Mouse (Mus musculus) G1E (cell line): ENCODE measurements around the gene Gm45716. TPM values are rescaled to one million over a fixed set of nuclear protein-coding genes. Genes with fewer than 3 reads are reported as not detected.

Experiments used
- ATAC-seq: 2 replicates; pipeline ENCODE4 v1.8.0; 2016; ENCODE audit warnings: mild to moderate bottlenecking; ENCODE audit not compliant: insufficient number of reproducible peaks, poor library complexity, low FRiP score, severe bottlenecking; ENCODE audit errors: extremely low read depth
- DNase-seq: peaks from one replicate; pipeline ENCODE4 v3.0.0; 2012; ENCODE audit warnings: low spot score
- H3K27me3 ChIP-seq: 2 replicates; pipeline ENCODE4 v1.6.1; 2012; ENCODE audit warnings: mild to moderate bottlenecking, low read length, inconsistent platforms; ENCODE audit not compliant: insufficient read depth
- H3K36me3 ChIP-seq: replicated peaks from 2 replicates; pipeline ENCODE3; 2012; ENCODE audit warnings: mild to moderate bottlenecking, inconsistent platforms
- H3K4me1 ChIP-seq: 2 replicates; pipeline ENCODE4 v1.6.1; 2012; ENCODE audit warnings: low read depth, low read length, inconsistent platforms, mixed read lengths; ENCODE audit not compliant: insufficient read depth
- H3K4me3 ChIP-seq: 2 replicates; pipeline ENCODE4 v1.5.1; 2012; ENCODE audit warnings: low read depth, mild to moderate bottlenecking, inconsistent platforms, low read length, moderate library complexity, mixed read lengths
- H3K9me3 ChIP-seq: replicated peaks from 2 replicates; pipeline ENCODE4 v1.6.1; 2012; ENCODE audit warnings: inconsistent platforms
- CTCF ChIP-seq: IDR thresholded peaks from 2 replicates; pipeline ENCODE4 v1.5.1; 2012; ENCODE audit warnings: low read depth, low read length, inconsistent platforms, mixed read lengths
- GATA1 ChIP-seq: IDR thresholded peaks from 2 replicates; pipeline ENCODE4 v1.6.1; 2012; ENCODE audit warnings: borderline replicate concordance, low read length, inconsistent platforms, mixed read lengths
- GATA2 ChIP-seq: IDR thresholded peaks from 2 replicates; pipeline ENCODE4 v1.6.1; 2012; ENCODE audit warnings: low read depth, low read length, inconsistent platforms, borderline replicate concordance
- POLR2AphosphoS5 ChIP-seq: IDR thresholded peaks from 2 replicates; pipeline ENCODE4 v1.6.1; 2012; ENCODE audit warnings: low read depth, low read length, inconsistent platforms; ENCODE audit not compliant: insufficient replicate concordance
- TAL1 ChIP-seq: conservative IDR thresholded peaks from 2 replicates; pipeline ENCODE4 v1.6.1; 2012; ENCODE audit warnings: low read depth, low read length, inconsistent platforms, mixed read lengths
- polyA plus RNA-seq: library from polyadenylated mRNA; stranded (reverse); fragments of >175 nt; gene quantifications from 2 replicates; pipeline ENCODE4 v1.2.3, GENCODE M21; 2012
- total RNA-seq, 2 experiments: library from RNA; stranded (forward) in 1 of 2; stranded (reverse) in 1 of 2; fragments of 200-1000 nt in 1 of 2; fragments of >200 nt in 1 of 2; fragmentation: Nextera tagmentation in 1 of 2; gene quantifications; 2 replicates each; pipeline ENCODE4 v1.2.3; 2014 to 2017

Gene Gm45716
- total and polyA plus RNA-seq, 3 experiments: 0.61 to 4.3 (median 2.3) TPM

DNA sequence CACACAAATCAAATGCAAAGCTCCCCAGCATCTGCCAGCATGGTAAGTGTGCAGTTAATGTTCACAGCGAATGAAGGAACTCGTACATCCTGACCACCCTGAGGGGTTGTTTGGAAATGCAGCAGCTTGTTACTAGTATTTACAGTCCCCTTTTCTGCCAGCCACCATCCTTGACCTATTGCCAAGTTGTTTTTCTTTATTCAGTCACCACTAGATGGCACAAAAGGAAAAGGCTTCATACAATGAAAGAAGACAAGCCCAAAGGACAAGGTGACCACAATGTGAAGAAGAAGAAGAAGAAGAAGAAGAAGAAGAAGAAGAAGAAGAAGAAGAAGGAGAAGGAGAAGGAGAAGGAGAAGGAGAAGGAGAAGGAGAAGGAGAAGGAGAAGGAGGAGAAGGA, 4.1 kb upstream of the Gm45716 start:
- no peaks in the 10 kb centered on the region for H3K36me3 ChIP-seq
- no peak overlapping the region for H3K4me3 ChIP-seq
- H3K9me3 ChIP-seq: peaks cover 7% of the 10 kb centered on the region
- no peak for TF ChIP-seq GATA1
- no peaks in the 10 kb centered on the region for H3K27me3 ChIP-seq
- no peak for DNase-seq
- no peaks in the 10 kb centered on the region for H3K4me1 ChIP-seq
- ATAC-seq: peak; percentile 22; the same call in 1 of the 2 replicates

- H3K27me3 ChIP-seq: no peaks in the 10 kb centered on the region
- no peaks in the 10 kb centered on the region for H3K36me3 ChIP-seq
- no peaks in the 10 kb centered on the region for H3K4me1 ChIP-seq
- no peak for ATAC-seq
- no peak overlapping the region for H3K4me3 ChIP-seq
- DNase-seq: no peak
- TF ChIP-seq CTCF (no peak), GATA1 (no peak), TAL1 (no peak), GATA2 (no peak), POLR2AphosphoS5 (no peak)
- H3K9me3 ChIP-seq: peaks cover 7% of the 10 kb centered on the region
These were observed 2.7 kb upstream of the Gm45716 start for GRCm38 (mm10) chr11:90184756-90185155.

- no peak for DNase-seq
- Histone ChIP-seq H3K4me1 (no peaks in the 10 kb centered on the region), H3K4me3 (no peak overlapping the region), H3K36me3 (no peaks in the 10 kb centered on the region), H3K9me3 (peaks cover 5% of the 10 kb centered on the region), H3K27me3 (no peaks in the 10 kb centered on the region)
- TF ChIP-seq TAL1: no peak
- no peak for TF ChIP-seq POLR2AphosphoS5
- no peak for TF ChIP-seq GATA2
- no peak for TF ChIP-seq GATA1
- TF ChIP-seq CTCF: no peak
- no peak for ATAC-seq
These were observed 2.7 kb downstream of the Gm45716 start for GRCm38 (mm10) chr11:90190156-90190555.

DNA sequence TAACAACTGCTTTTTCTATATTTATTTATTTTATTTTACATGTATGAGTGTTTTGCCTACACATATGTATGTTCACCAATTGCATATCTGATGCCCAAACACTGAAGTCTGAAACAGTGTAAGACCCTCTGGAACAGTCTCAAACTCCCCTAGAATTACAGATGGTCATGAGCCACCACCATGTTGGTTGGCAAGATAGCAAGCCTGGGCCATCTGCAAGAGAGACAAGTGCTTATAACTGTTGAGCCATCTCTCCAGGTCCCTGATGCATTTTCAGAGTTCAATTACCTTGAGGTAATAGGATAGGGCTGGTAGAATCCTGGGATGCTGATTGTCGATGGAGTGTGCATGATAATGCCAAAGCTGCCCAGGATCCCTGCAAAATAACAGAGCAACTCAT, 7.5 kb downstream of the Gm45716 start:
- ATAC-seq (no peak), DNase-seq (no peak)
- no peak overlapping the region for H3K4me3 ChIP-seq
- H3K9me3 ChIP-seq: peaks cover under 1% of the 10 kb centered on the region
- no peak for TF ChIP-seq TAL1
- TF ChIP-seq GATA2: no peak
- no peak for TF ChIP-seq CTCF
- TF ChIP-seq GATA1: no peak
- no peak for TF ChIP-seq POLR2AphosphoS5
- no peaks in the 10 kb centered on the region for H3K27me3 ChIP-seq
- H3K36me3 ChIP-seq: no peaks in the 10 kb centered on the region
- H3K4me1 ChIP-seq: no peaks in the 10 kb centered on the region

DNA sequence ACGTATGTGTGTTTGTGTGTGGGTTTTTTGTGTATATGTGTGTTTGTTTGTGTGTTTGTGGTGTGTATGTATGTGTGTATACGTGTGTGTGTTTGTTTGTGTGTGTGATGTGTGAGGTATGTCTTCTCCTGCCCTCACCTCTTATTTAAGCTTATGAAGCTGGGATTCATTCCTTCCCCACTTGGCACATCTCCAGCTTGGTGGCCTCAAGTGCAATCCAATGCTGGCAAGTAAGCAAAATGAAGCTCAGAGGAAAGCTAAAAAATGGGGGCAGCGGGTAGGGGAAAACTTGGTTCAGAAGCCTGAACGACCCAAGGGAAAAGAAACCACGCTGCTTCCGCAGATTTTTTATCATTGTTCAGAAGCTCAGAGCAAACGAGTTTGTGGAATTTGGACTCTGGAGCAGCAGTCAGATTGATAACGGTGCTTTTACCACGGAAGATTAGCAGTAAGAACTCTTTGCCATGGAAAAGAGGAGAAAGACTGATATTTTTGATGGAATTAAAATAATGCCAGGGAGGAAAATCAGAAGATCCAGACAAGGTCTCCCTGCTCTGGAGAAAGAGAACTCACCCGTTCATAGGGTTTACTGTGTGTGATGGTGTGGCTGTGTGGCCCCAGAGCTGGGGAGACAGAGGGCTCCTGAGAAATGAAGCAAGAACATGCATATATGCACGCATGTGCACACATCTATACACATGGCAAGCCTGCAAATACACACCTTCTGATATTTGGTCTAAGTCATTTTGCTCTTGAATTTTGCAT, 8.5 kb downstream of the Gm45716 start:
- Histone ChIP-seq H3K4me1 (no peaks in the 10 kb centered on the region), H3K4me3 (no peak overlapping the region), H3K27me3 (no peaks in the 10 kb centered on the region), H3K9me3 (peaks cover 3% of the 10 kb centered on the region), H3K36me3 (no peaks in the 10 kb centered on the region)
- ATAC-seq (no peak), DNase-seq (no peak)
- no peak for TF ChIP-seq TAL1
- no peak for TF ChIP-seq GATA1
- no peak for TF ChIP-seq GATA2
- TF ChIP-seq POLR2AphosphoS5: no peak
- no peak for TF ChIP-seq CTCF

DNA sequence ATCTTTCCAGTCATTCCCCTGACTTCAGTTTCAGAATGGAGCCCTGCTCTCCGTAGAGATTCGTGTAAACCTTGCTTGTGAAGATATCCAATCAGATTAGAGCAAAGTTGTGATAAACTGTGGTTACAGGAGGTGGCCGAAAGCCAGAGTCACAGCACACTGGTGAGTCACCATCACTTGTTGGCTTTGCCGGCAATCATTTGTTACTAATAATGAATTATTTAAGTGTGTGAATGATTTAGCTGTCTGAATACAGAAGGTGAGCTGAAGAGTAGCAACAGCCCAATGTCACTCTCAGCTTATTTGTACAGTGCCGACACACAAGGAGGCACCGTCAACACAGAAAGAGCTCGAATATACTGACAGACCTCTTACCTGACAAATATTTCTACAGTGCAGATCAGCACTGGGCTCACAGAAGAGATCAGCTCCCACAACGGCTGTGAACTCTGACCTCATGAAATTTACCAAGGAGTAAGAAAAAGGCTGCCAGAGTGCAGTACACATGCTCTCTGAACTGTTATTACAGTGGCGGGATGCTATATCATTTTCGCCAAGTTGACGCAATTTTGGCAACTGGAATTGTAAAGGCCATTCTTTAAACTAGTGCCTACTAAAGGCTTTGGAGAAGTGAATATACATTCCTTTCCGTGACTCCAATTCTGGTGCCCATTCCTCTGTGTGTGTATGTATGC, 9.2 kb downstream of the Gm45716 start:
- TF ChIP-seq GATA2 (no peak), TAL1 (no peak), CTCF (no peak), GATA1 (no peak), POLR2AphosphoS5 (no peak)
- Histone ChIP-seq H3K9me3 (peaks cover 3% of the 10 kb centered on the region), H3K4me3 (no peak overlapping the region), H3K4me1 (no peaks in the 10 kb centered on the region), H3K27me3 (no peaks in the 10 kb centered on the region), H3K36me3 (no peaks in the 10 kb centered on the region)
- ATAC-seq: no peak
- DNase-seq: no peak

- H3K36me3 ChIP-seq: no peaks in the 10 kb centered on the region
- no peak for DNase-seq
- TF ChIP-seq GATA2: no peak
- TF ChIP-seq POLR2AphosphoS5: no peak
- TF ChIP-seq GATA1: no peak
- TF ChIP-seq CTCF: no peak
- TF ChIP-seq TAL1: no peak
- H3K9me3 ChIP-seq: peaks cover 3% of the 10 kb centered on the region
- H3K27me3 ChIP-seq: no peaks in the 10 kb centered on the region
- ATAC-seq: no peak
- no peak overlapping the region for H3K4me3 ChIP-seq
- no peaks in the 10 kb centered on the region for H3K4me1 ChIP-seq
These were observed 10.6 kb downstream of the Gm45716 start for GRCm38 (mm10) chr11:90198048-90198447.
